ENCODE assay signal across 10 mouse cellular contexts in genomic region chr14:33333833-33334232, GRCm38 (mm10).
DNase-seq lines count a peak whose midpoint lies in the region; ATAC-seq and TF ChIP-seq lines count a peak whose summit lies in the region.
"Had no signal": no experiment of that assay in that cellular context is flagged by ENCODE, and none has a peak within 500 bp of the region (broad histone marks: within the 10 kb centered on the region; RNA-seq: fewer than 3 reads in every experiment).

No protein-coding gene starts in this region.

- H3K9ac ChIP-seq in kidney, postnatal 0 days (ENCODE audit: low read depth, low read length) = no peak overlapping the region
- no peak overlapping the region for H3K9ac ChIP-seq in forebrain, embryonic 13.5 days
- H3K9ac ChIP-seq: embryonic facial prominence, embryonic 15.5 days had no signal

- H3K4me2 ChIP-seq in kidney, postnatal 0 days (ENCODE audit: low read length) = no peak overlapping the region
- H3K4me2 ChIP-seq in forebrain, embryonic 13.5 days = no peak overlapping the region
- H3K4me2 ChIP-seq: embryonic facial prominence, embryonic 15.5 days had no signal

- ATAC-seq in kidney, postnatal 0 days (replicated peaks; ENCODE audit: low FRiP score, low read depth) = no peak
- no peak for ATAC-seq in G1E (ENCODE audit: extremely low read depth, insufficient number of reproducible peaks, low FRiP score, poor library complexity, severe bottlenecking)
- ATAC-seq in megakaryocyte, adult 5-6 weeks (ENCODE audit: poor library complexity, severe bottlenecking) = peak; percentile 54
- ATAC-seq in forebrain, embryonic 13.5 days = no peak

- DNase-seq in kidney, postnatal 0 days (ENCODE audit: low spot score) = no peak
- DNase-seq in kidney, postnatal 25 days = no peak
- DNase-seq in B cell, adult 2 months = peak; percentile 52 to 62
- no peak for DNase-seq in G1E (ENCODE audit: low spot score)
- DNase-seq in cerebellum, postnatal 4 days (ENCODE audit: low spot score in 2 of 2) = no peak
- DNase-seq: adrenal gland, postnatal 25 days; heart, postnatal 4 days had no signal

- peak; percentile 74 for TF ChIP-seq CTCF in kidney, postnatal 0 days (IDR thresholded peaks at IDR 0.05; ENCODE audit: low read depth)
- TF ChIP-seq CTCF in G1E (IDR thresholded peaks at IDR 0.05; ENCODE audit: low read depth, low read length) = peak; percentile 25; the same call in 1 of the 2 replicates

- H3K36me3 ChIP-seq in kidney, postnatal 0 days (ENCODE audit: insufficient read depth, low read length) = no peaks in the 10 kb centered on the region
- no peaks in the 10 kb centered on the region for H3K36me3 ChIP-seq in G1E (replicated peaks)
- no peaks in the 10 kb centered on the region for H3K36me3 ChIP-seq in forebrain, embryonic 13.5 days (ENCODE audit: poor library complexity, severe bottlenecking)
- H3K36me3 ChIP-seq: embryonic facial prominence, embryonic 15.5 days had no signal

- no peak overlapping the region for H3K4me3 ChIP-seq in kidney, postnatal 0 days (replicated peaks; ENCODE audit: low read depth, low read length)
- no peak overlapping the region for H3K4me3 ChIP-seq in G1E (ENCODE audit: low read depth, low read length)
- H3K4me3 ChIP-seq in forebrain, embryonic 13.5 days = no peak overlapping the region
- H3K4me3 ChIP-seq: embryonic facial prominence, embryonic 15.5 days had no signal

- H3K9me3 ChIP-seq in kidney, postnatal 0 days (replicated peaks; ENCODE audit: low read length) = no peaks in the 10 kb centered on the region
- peaks cover 76% of the 10 kb centered on the region for H3K9me3 ChIP-seq in G1E (replicated peaks)
- no peaks in the 10 kb centered on the region for H3K9me3 ChIP-seq in forebrain, embryonic 13.5 days (replicated peaks)
- H3K9me3 ChIP-seq: embryonic facial prominence, embryonic 15.5 days had no signal

- H3K27ac ChIP-seq in kidney, postnatal 0 days = no peak overlapping the region
- no peak overlapping the region for H3K27ac ChIP-seq in forebrain, embryonic 13.5 days
- H3K27ac ChIP-seq: embryonic facial prominence, embryonic 15.5 days had no signal

- no peaks in the 10 kb centered on the region for H3K4me1 ChIP-seq in kidney, postnatal 0 days (replicated peaks; ENCODE audit: insufficient read depth, low read length)
- H3K4me1 ChIP-seq in G1E (ENCODE audit: insufficient read depth, low read depth, low read length) = no peaks in the 10 kb centered on the region
- no peaks in the 10 kb centered on the region for H3K4me1 ChIP-seq in forebrain, embryonic 13.5 days

- no peaks in the 10 kb centered on the region for H3K27me3 ChIP-seq in kidney, postnatal 0 days (ENCODE audit: insufficient read depth, low read length)
- H3K27me3 ChIP-seq in G1E (ENCODE audit: insufficient read depth, low read length) = no peaks in the 10 kb centered on the region
- H3K27me3 ChIP-seq in forebrain, embryonic 13.5 days = no peaks in the 10 kb centered on the region
- H3K27me3 ChIP-seq: embryonic facial prominence, embryonic 15.5 days had no signal

- WGBS in kidney, postnatal 0 days = 83% methylated on average over 4 of the region's 4 CpGs
- WGBS in forebrain, embryonic 13.5 days = 86% methylated on average over 4 of the region's 4 CpGs

Comparison
In these comparisons a context has a peak if more than half of its experiments do, and no peak if none do; other contexts are left out.
1. DNase-seq: peak in B cell, adult 2 months (2 of 2); none in kidney, postnatal 0 days (single experiment), kidney, postnatal 25 days (0 of 2), G1E (single experiment) and cerebellum, postnatal 4 days (0 of 2).